Mouse (Mus musculus): ENCODE measurements at regions not wholly inside any gene's neighbourhood (a gene's known extent, or its start where the extent isn't known, plus 50 kb on each side); places are given as distances from the start of the nearest gene placed in this dataset.
A peak's percentile ranks its signal among the peaks of the same experiment; 100 is the strongest.

GRCm38 (mm10) chr2:166378325-166378724, 222.9 kb upstream of the Sulf2 start:
- no peak for ATAC-seq (ENCODE audit: low FRiP score)
- no peaks in the 10 kb centered on the region for H3K27me3 ChIP-seq (ENCODE audit: control insufficient read depth, insufficient read depth, low read length)
- DNase-seq (ENCODE audit: low spot score, missing footprints): no peak
- H3K9me3 ChIP-seq (ENCODE audit: control insufficient read depth, low read length): no peaks in the 10 kb centered on the region
- no peak overlapping the region for H3K4me3 ChIP-seq (ENCODE audit: low read depth, low read length)
- H3K9ac ChIP-seq (ENCODE audit: low read length): no peak overlapping the region
- peaks cover 6% of the 10 kb centered on the region for H3K4me1 ChIP-seq (ENCODE audit: control insufficient read depth, insufficient read depth, low read length)
- no peak overlapping the region for H3K4me2 ChIP-seq
- 71% methylated on average over 3 of the region's 3 CpGs for WGBS
- no peak overlapping the region for H3K27ac ChIP-seq (ENCODE audit: low read depth, low read length)
- no peaks in the 10 kb centered on the region for H3K36me3 ChIP-seq (ENCODE audit: control insufficient read depth, insufficient read depth, low read length)

GRCm38 (mm10) chr2:166377329-166377728, 221.9 kb upstream of the Sulf2 start:
- 50% methylated on average over 3 of the region's 3 CpGs for WGBS
- Histone ChIP-seq H3K4me2 (no peak overlapping the region), H3K4me1 (ENCODE audit: control insufficient read depth, insufficient read depth, low read length) (peaks cover 6% of the 10 kb centered on the region), H3K9me3 (ENCODE audit: control insufficient read depth, low read length) (no peaks in the 10 kb centered on the region), H3K9ac (ENCODE audit: low read length) (no peak overlapping the region), H3K4me3 (ENCODE audit: low read depth, low read length) (no peak overlapping the region), H3K27ac (ENCODE audit: low read depth, low read length) (no peak overlapping the region), H3K27me3 (ENCODE audit: control insufficient read depth, insufficient read depth, low read length) (no peaks in the 10 kb centered on the region), H3K36me3 (ENCODE audit: control insufficient read depth, insufficient read depth, low read length) (no peaks in the 10 kb centered on the region)
- DNase-seq (ENCODE audit: low spot score, missing footprints): no peak
- peak; percentile 70 for ATAC-seq (ENCODE audit: low FRiP score)

- no peaks in the 10 kb centered on the region for H3K36me3 ChIP-seq (ENCODE audit: control insufficient read depth, insufficient read depth, low read length)
- H3K4me1 ChIP-seq (ENCODE audit: control insufficient read depth, insufficient read depth, low read length): peaks cover 6% of the 10 kb centered on the region
- DNase-seq (ENCODE audit: low spot score, missing footprints) (no peak), ATAC-seq (ENCODE audit: low FRiP score) (no peak)
- H3K27me3 ChIP-seq (ENCODE audit: control insufficient read depth, insufficient read depth, low read length): no peaks in the 10 kb centered on the region
- H3K4me3 ChIP-seq (ENCODE audit: low read depth, low read length): no peak overlapping the region
- H3K4me2 ChIP-seq: no peak overlapping the region
- H3K9me3 ChIP-seq (ENCODE audit: control insufficient read depth, low read length): no peaks in the 10 kb centered on the region
- no peak overlapping the region for H3K27ac ChIP-seq (ENCODE audit: low read depth, low read length)
- H3K9ac ChIP-seq (ENCODE audit: low read length): no peak overlapping the region
- whole genome bisulfite sequencing: 91% methylated on average over 12 of the region's 12 CpGs
Observed at GRCm38 (mm10) chr2:166375639-166376038, 220.2 kb upstream of the Sulf2 start.

- Histone ChIP-seq H3K4me1 (ENCODE audit: control insufficient read depth, insufficient read depth, low read length) (no peaks in the 10 kb centered on the region), H3K36me3 (ENCODE audit: control insufficient read depth, insufficient read depth, low read length) (no peaks in the 10 kb centered on the region), H3K9me3 (ENCODE audit: control insufficient read depth, low read length) (no peaks in the 10 kb centered on the region), H3K4me2 (no peak overlapping the region), H3K9ac (ENCODE audit: low read length) (no peak overlapping the region), H3K27ac (ENCODE audit: low read depth, low read length) (no peak overlapping the region), H3K27me3 (ENCODE audit: control insufficient read depth, insufficient read depth, low read length) (no peaks in the 10 kb centered on the region), H3K4me3 (ENCODE audit: low read depth, low read length) (no peak overlapping the region)
- no peak for ATAC-seq (ENCODE audit: low FRiP score)
- 88% methylated on average over 6 of the region's 6 CpGs for WGBS
- DNase-seq (ENCODE audit: low spot score, missing footprints): no peak
Observed at GRCm38 (mm10) chr2:166370776-166371175, 215.3 kb upstream of the Sulf2 start.

- no peaks in the 10 kb centered on the region for H3K9me3 ChIP-seq (ENCODE audit: control insufficient read depth, low read length)
- peaks cover 2% of the 10 kb centered on the region; the same call in 1 of the 2 replicates for H3K27me3 ChIP-seq (ENCODE audit: control insufficient read depth, insufficient read depth, low read length)
- H3K27ac ChIP-seq (ENCODE audit: low read depth, low read length): no peak overlapping the region
- 91% methylated on average over 6 of the region's 6 CpGs for WGBS
- DNase-seq (ENCODE audit: low spot score, missing footprints) (no peak), ATAC-seq (ENCODE audit: low FRiP score) (no peak)
- H3K9ac ChIP-seq (ENCODE audit: low read length): no peak overlapping the region
- H3K4me3 ChIP-seq (ENCODE audit: low read depth, low read length): no peak overlapping the region
- no peak overlapping the region for H3K4me2 ChIP-seq
- no peaks in the 10 kb centered on the region for H3K36me3 ChIP-seq (ENCODE audit: control insufficient read depth, insufficient read depth, low read length)
- H3K4me1 ChIP-seq (ENCODE audit: control insufficient read depth, insufficient read depth, low read length): peaks cover 3% of the 10 kb centered on the region
Observed at GRCm38 (mm10) chr2:166361645-166362044, 206.2 kb upstream of the Sulf2 start.

- H3K9ac ChIP-seq (ENCODE audit: low read length): no peak overlapping the region
- no peak for ATAC-seq (ENCODE audit: low FRiP score)
- H3K4me3 ChIP-seq (ENCODE audit: low read depth, low read length): no peak overlapping the region
- H3K9me3 ChIP-seq (ENCODE audit: control insufficient read depth, low read length): no peaks in the 10 kb centered on the region
- 73% methylated on average over 3 of the region's 3 CpGs for WGBS
- H3K27ac ChIP-seq (ENCODE audit: low read depth, low read length): no peak overlapping the region
- H3K4me2 ChIP-seq: no peak overlapping the region
- DNase-seq (ENCODE audit: low spot score, missing footprints): no peak
- H3K4me1 ChIP-seq (ENCODE audit: control insufficient read depth, insufficient read depth, low read length): peaks cover 3% of the 10 kb centered on the region
- peaks cover 2% of the 10 kb centered on the region; the same call in 1 of the 2 replicates for H3K27me3 ChIP-seq (ENCODE audit: control insufficient read depth, insufficient read depth, low read length)
- no peaks in the 10 kb centered on the region for H3K36me3 ChIP-seq (ENCODE audit: control insufficient read depth, insufficient read depth, low read length)
Observed at GRCm38 (mm10) chr2:166360786-166361185, 205.3 kb upstream of the Sulf2 start.

- WGBS: 49% methylated on average over 13 of the region's 13 CpGs
Observed at GRCm38 (mm10) chr2:166359995-166360394, 204.5 kb upstream of the Sulf2 start.

GRCm38 (mm10) chr2:166357824-166358223, 202.4 kb upstream of the Sulf2 start:
- no peak for DNase-seq (ENCODE audit: low spot score, missing footprints)
- H3K9ac ChIP-seq (ENCODE audit: low read length): no peak overlapping the region
- WGBS: 69% methylated on average over 7 of the region's 7 CpGs
- peaks cover 5% of the 10 kb centered on the region; the same call in 1 of the 2 replicates for H3K27me3 ChIP-seq (ENCODE audit: control insufficient read depth, insufficient read depth, low read length)
- H3K4me1 ChIP-seq (ENCODE audit: control insufficient read depth, insufficient read depth, low read length): peaks cover 9% of the 10 kb centered on the region
- ATAC-seq (ENCODE audit: low FRiP score): no peak
- no peaks in the 10 kb centered on the region for H3K9me3 ChIP-seq (ENCODE audit: control insufficient read depth, low read length)
- H3K4me2 ChIP-seq: no peak overlapping the region
- H3K4me3 ChIP-seq (ENCODE audit: low read depth, low read length): no peak overlapping the region
- no peak overlapping the region for H3K27ac ChIP-seq (ENCODE audit: low read depth, low read length)
- no peaks in the 10 kb centered on the region for H3K36me3 ChIP-seq (ENCODE audit: control insufficient read depth, insufficient read depth, low read length)

More at GRCm38 (mm10) chr2:166359995-166360394, 204.5 kb upstream of the Sulf2 start:
- Histone ChIP-seq H3K4me2 (no peak overlapping the region), H3K27ac (ENCODE audit: low read depth, low read length) (no peak overlapping the region), H3K4me1 (ENCODE audit: control insufficient read depth, insufficient read depth, low read length) (peaks cover 3% of the 10 kb centered on the region), H3K9me3 (ENCODE audit: control insufficient read depth, low read length) (no peaks in the 10 kb centered on the region), H3K4me3 (ENCODE audit: low read depth, low read length) (no peak overlapping the region), H3K36me3 (ENCODE audit: control insufficient read depth, insufficient read depth, low read length) (no peaks in the 10 kb centered on the region), H3K27me3 (ENCODE audit: control insufficient read depth, insufficient read depth, low read length) (peaks cover 2% of the 10 kb centered on the region; the same call in 1 of the 2 replicates), H3K9ac (ENCODE audit: low read length) (no peak overlapping the region)
- DNase-seq (ENCODE audit: low spot score, missing footprints): no peak
- 0 out of 2 replicates have a peak, but pooled peaks have one; percentile 59 for ATAC-seq (ENCODE audit: low FRiP score)

GRCm38 (mm10) chr2:166355944-166356343, 200.5 kb upstream of the Sulf2 start:
- 77% methylated on average over 7 of the region's 7 CpGs for WGBS
- H3K27ac ChIP-seq (ENCODE audit: low read depth, low read length): no peak overlapping the region

More at GRCm38 (mm10) chr2:166355944-166356343, 200.5 kb upstream of the Sulf2 start:
- no peak overlapping the region for H3K4me2 ChIP-seq
- peaks cover 9% of the 10 kb centered on the region for H3K4me1 ChIP-seq (ENCODE audit: control insufficient read depth, insufficient read depth, low read length)
- DNase-seq (ENCODE audit: low spot score, missing footprints) (no peak), ATAC-seq (ENCODE audit: low FRiP score) (no peak)
- H3K27me3 ChIP-seq (ENCODE audit: control insufficient read depth, insufficient read depth, low read length): peaks cover 3% of the 10 kb centered on the region; the same call in 1 of the 2 replicates
- H3K4me3 ChIP-seq (ENCODE audit: low read depth, low read length): no peak overlapping the region
- H3K9me3 ChIP-seq (ENCODE audit: control insufficient read depth, low read length): no peaks in the 10 kb centered on the region
- no peak overlapping the region for H3K9ac ChIP-seq (ENCODE audit: low read length)
- H3K36me3 ChIP-seq (ENCODE audit: control insufficient read depth, insufficient read depth, low read length): no peaks in the 10 kb centered on the region

Data from midbrain, embryonic 11.5 days (tissue).